Mouse (Mus musculus): ENCODE results near the gene Dhx9. TPM values are rescaled to one million over a fixed set of nuclear protein-coding genes. Genes with fewer than 3 reads are reported as not detected.
"Not testable (repeated sequence)": the region's sequence is repeated elsewhere in the genome, so short reads cannot be mapped to it uniquely, and the experiment has no call there.

The Dhx9 gene
- total RNA-seq, 2 experiments from 2014 or later, result 127 to 134 TPM

DNA sequence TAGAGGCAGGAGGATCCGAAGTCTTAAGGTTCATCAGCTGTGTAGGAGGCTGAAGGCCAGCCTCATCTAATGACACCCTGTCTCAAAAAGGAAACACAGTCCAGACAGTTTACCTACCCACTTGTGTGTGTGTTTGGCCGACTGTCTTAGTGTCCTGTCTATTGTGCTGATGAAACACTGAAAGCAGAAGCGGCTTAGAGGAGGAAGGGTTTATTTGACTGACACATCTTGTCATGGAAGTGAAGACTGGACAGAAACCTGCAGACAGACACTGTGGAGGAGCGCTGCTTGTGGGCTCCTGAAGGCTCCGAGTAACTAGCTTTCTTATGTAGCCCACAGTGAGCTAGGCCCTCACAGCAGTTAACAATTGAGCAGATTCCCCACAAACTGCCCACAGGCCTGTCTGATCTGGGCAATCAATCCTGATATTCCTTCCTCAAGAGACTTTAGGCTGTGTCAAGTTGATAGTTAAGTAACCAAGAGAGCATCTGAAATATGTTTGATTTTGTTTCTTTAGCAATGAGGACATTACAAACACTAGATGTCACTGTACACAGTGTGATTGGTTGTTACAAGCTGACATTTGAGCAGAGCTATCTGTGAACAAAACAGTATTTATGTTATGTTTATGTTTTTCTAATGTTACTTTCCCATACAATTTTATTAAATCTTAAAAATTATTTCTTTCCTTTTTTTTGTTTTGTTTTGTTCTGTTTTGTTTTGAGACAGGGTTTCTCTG lies 53.4 kb downstream of the Dhx9 start:
- no peak for DNase-seq (ENCODE audit: extremely low spot score in 1 of 2, low spot score in 2 of 2)
- intact Hi-C loops (cut with DNase I), result no loop called here

DNA sequence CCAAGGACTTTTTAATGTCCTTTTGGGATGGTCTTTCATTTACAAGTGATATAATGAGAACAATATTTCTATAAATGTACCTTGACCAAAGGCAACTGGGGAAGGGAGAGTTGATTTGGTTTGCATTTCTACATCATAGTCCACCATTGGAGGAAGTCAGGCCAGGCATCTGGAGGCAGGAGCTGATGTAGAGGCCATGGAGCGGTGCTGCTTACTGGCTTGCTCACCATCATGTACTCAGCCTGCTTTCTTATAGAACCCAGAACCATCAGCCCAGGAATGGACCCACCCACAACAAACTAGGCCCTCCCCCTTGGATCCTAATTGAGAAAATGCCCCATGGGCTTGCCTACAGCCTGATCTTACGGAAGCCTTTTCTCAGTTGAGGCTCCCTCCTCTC lies 55.1 kb downstream of the Dhx9 start:
- DNase-seq (ENCODE audit: extremely low spot score in 1 of 2, low spot score in 2 of 2), result no peak

DNA sequence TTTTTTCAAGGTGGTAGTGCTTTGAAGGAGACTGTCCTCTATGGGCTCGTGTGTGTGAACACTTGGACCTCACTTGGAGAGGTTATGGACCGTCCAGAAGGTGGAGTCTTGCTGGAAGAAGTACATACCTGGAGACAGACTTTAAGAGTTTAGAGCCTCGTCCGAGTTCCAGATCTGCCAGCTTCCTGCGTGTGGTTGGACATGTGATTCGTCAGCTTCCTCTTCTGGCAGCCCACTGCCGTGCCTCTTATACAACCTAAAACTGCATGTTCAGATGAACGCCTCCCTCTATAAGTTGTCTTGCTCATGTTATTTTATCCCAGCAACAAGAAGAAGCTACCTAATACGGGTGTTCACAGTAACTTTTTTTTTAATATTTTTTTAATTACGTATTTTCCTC lies 55.8 kb downstream of the Dhx9 start:
- intact Hi-C loops (cut with DNase I), result no loop called here
- no peak for DNase-seq (ENCODE audit: extremely low spot score in 1 of 2, low spot score in 2 of 2)

More for the DNA sequence above, 55.1 kb downstream of the Dhx9 start:
- intact Hi-C loops (cut with DNase I), result no loop called here

DNA sequence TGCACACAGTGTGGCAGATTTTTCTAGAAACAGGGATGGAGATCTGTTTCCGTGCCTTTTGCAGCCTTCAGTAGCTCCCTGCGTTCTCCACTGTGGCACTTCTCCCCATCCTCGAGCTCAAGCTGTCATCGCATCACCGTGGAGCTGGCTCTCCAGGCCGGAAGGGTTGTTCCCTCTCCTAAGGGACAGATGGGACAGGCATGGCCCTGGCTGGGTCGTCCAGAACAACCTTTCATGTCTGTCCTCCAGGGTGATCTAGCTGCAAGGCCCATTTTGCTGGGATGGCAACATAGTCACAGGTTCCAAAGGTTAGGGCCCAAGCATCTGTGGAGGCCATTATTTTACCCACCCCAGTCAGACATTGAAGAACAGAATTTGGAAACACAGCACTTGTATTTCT lies 56.3 kb downstream of the Dhx9 start:
- intact Hi-C loops (cut with DNase I), result no loop called here
- DNase-seq (ENCODE audit: extremely low spot score in 1 of 2, low spot score in 2 of 2), result no peak

DNA sequence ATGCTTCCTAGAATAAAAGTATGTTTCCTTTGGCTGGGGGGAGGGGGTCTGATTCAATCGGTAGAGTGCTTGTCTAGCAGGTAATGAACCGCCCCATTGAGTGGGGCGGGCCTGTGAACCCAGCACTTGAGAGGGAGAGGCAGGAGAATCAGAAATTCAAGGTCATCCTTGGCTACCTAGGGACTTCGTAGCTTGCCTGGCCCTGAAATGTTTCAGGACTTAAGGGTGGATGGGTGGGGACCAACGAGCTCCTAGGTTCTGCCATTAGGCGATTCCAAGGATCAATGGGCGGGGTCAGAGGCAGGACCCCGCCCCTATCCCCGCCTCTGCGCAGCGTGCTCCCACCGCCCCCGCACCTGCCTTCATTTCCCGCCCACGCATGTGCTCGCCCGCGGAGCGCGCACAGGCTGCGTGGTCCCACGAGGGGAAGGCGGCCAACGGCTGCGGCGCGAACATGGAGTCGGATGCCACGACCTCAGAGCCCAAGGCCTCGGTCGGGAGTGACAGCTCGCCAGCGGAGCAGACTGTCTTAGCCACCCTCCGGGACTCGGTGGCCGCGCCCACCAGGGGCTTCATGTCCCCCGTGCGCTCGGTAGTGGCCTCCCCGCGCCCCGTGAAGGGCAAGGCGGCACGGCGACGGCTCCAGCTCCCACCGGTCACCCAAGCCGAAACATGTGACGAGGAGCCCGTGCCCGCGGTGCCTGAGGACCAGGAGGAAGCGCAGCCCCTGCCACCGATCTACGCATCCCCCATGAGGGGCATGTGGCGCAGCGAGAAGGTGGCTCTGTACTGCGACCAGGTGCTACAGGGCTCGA lies 62.5 kb downstream of the Dhx9 start, which contains the start of gene Shcbp1l:
Gene Shcbp1l, plus strand, starts transcription at position 393 of the 815 bp plus-strand sequence.
- intact Hi-C loops (cut with DNase I), result no loop called here
- peak; percentile 69 to 89 for DNase-seq (ENCODE audit: extremely low spot score in 1 of 2, low spot score in 2 of 2)

DNA sequence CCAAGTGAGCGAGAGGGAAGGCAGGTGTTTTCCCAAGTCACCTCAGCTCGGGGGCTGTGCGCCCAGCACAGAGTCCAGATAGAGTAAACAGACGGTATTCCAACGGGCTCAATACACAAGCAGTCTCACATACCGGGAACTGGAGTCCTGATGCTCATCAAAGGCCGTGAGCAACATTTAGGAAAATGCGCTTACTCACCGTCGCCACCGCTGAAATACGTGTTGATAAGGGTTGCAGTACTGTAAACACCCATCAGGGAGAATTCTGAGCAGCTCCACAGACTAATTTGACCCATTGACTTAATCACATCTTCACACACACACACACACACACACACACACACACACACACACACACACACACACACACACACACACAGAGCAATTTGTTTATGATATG lies 63.2 kb downstream of the Dhx9 start:
- no peak for DNase-seq (ENCODE audit: extremely low spot score in 1 of 2, low spot score in 2 of 2)
- intact Hi-C loops (cut with DNase I), result no loop called here

DNA sequence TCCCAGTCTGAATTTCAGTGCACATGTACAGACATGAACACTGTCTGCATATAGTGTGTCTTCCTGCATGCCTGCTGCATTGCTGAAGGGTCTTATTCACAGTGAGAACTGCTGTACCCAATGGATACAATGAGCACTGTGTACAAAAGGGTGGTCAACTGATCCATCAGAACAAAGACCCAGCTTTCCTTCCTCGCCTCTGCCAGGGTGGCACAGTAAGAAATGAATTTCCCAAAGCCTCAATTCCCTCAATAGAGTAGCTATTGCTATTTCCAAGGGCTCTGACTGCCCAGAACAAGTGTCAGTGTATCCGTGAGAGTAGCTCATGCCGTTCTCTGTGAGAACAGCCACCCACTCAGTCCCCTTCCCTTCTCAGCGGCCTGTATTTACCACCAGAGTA lies 69.7 kb downstream of the Dhx9 start:
- intact Hi-C loops (cut with DNase I), result not testable (repeated sequence)
- peak in 1 of 2 experiments; percentile 17 for DNase-seq (ENCODE audit: extremely low spot score in 1 of 2, low spot score in 2 of 2)

DNA sequence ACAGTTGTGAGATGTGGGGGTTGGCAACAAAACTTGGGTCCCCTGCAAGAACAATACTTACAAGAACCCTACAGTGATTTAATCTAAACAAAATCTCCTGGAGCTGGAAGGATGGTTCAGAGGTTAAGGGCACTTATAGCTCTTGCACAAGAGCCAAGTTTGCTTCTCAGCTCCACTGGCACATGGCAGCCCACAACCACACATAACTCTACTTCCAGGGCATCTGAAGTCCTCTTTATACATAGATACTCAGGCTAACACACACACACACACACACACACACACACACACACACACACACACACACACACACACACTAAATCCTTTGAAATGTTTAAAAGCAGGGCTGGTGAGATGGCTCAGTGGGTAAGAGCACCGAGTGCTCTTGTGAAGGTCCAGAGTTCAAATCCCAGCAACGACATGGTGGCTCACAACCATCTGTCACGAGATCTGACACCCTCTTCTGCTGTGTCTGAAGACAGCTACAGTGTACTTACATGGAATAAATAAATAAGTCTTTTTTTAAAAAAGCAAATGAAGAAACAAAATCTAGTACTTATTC lies 71.1 kb downstream of the Dhx9 start:
- intact Hi-C loops (cut with DNase I); DNase-seq (ENCODE audit: extremely low spot score in 1 of 2, low spot score in 2 of 2): not testable (repeated sequence)

DNA sequence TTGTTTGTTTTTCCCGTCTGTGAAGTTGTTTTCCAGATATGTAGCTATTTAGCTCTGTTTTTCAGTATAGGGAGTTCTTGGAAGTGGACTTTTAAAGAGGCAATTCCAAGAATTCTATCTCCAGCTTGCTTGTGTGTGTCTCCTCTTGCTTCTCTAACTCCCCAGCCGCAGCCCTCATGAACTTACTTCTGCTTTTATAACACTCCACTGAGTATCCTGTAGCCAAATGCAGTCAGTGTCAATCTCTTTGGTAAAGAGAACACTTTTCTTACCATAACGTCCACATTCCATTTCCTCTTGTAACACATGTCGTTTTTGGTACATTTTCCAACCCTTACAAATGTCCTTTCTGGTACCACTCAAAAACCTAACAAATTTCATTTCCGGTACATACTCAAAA lies 71.7 kb downstream of the Dhx9 start:
- intact Hi-C loops (cut with DNase I); DNase-seq (ENCODE audit: extremely low spot score in 1 of 2, low spot score in 2 of 2): not testable (repeated sequence)

DNA sequence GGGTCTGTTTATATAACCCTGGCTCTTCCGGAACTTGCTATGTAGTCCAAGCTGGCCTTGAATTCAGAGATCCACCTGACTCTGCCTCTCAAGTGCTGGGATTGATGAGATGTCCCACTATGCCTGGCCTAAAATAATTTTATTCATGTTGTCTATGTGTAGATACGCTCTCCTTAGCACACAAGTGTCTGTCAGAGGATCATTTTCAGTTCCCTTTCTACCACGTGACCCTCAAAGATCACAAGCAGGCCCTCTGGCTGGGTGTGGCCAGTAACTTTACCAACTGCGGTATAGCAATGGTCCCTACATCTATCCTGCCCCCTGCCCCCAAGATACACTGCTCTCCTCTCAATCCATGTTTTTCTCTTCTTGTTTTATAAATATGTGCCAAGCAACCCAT lies 72.5 kb downstream of the Dhx9 start:
- intact Hi-C loops (cut with DNase I), result no loop called here
- DNase-seq (ENCODE audit: extremely low spot score in 1 of 2, low spot score in 2 of 2), result peak; percentile 20 to 67

DNA sequence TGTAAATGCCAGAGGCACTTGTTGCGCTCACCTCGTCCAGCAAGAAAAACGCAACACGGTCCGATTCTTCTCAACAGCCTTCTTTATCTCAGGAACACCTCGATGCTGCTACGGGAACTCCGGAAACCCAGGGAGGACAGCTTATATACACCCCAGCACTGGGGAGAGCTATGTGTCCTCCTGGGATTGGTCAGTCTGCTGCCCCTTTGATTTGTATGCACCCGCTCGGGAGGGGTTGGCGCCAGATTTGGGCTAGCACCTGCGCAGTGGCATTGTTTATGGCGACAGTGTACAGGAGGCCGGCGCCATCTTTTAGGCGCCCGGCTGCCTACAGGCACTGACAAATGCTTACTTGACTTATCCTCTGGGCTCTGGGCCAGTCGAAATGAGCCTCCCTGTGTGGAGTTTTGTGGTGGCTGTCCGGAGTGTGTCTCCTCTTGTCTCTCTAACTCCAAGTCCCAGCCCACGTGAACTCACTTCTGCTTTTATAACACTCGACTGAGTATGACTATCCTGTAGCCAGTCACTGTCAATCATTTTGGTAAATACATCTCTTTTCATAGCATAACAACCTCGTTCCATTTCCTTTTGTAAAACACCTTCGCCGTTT lies 73.2 kb downstream of the Dhx9 start:
- intact Hi-C loops (cut with DNase I), result not testable (repeated sequence)
- peak; percentile 79 to 87 for DNase-seq (ENCODE audit: extremely low spot score in 1 of 2, low spot score in 2 of 2)

DNA sequence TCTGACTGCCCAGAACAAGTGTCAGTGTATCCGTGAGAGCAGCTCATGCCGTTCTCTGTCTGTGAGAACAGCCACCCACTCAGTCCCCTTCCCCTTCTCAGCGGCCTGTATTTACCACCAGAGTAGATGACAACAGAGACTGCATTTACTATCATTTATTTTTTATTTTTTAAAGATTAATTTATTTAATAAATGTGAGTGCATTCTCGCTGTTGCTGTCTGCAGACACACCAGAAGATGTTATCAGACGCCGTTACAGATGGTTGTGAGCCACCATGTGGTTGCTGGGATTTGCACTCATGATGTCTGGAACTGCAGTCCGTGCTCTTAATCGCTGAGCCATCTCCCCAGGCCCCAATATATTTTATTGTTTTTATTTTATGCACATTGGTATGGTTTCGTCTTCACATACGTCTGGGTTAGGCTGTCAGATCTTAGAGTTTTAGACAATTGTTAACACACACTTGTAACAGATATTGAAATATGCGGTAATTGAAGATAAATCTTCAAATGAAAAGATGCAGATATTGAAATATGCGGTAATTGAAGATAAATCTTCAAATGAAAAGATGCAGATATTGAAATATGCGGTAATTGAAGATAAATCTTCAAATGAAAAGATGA lies 74.0 kb downstream of the Dhx9 start:
- DNase-seq (ENCODE audit: extremely low spot score in 1 of 2, low spot score in 2 of 2), result peak in 1 of 2 experiments; percentile 42
- intact Hi-C loops (cut with DNase I), result not testable (repeated sequence)

DNA sequence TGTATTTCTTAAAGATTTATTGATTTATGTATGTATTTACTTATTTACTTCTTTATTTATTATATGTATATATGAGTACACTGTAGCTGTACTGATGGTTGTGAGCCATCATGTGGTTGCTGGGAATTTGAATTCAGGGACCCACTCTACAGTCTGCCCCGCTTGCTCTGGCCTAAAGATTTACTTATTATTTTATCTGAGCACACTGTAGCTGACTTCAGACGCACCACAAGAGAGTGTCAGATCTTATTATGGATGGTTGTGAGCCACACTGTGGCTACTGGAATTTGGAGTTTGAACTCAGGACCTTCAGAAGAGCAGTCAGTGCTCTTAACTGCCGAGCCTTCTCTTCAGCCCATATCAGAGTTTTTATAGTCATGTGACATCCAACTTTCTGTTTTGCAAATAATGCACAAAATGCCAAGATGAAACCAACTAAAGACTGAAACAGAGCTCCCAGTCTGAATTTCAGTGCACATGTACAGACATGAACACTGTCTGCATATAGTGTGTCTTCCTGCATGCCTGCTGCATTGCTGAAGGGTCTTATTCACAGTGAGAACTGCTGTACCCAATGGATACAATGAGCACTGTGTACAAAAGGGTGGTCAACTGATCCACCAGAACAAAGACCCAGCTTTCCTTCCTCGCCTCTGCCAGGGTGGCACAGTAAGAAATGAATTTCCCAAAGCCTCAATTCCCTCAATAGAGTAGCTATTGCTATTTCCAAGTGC lies 74.6 kb downstream of the Dhx9 start:
- DNase-seq (ENCODE audit: extremely low spot score in 1 of 2, low spot score in 2 of 2); intact Hi-C loops (cut with DNase I): not testable (repeated sequence)

DNA sequence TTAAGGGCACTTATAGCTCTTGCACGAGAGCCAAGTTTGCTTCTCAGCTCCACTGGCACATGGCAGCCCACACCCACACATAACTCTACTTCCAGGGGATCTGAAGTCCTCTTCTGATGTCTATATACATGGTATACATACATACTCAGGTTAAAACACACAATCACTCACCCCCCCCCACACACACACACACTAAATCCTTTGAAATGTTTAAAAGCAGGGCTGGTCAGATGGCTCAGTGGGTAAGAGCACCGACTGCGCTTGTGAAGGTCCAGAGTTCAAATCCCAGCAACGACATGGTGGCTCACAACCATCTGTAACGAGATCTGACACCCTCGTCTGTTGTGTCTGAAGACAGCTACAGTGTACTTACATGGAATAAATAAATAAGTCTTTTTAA lies 75.7 kb downstream of the Dhx9 start:
- intact Hi-C loops (cut with DNase I), result no loop called here
- DNase-seq (ENCODE audit: extremely low spot score in 1 of 2, low spot score in 2 of 2), result no peak

DNA sequence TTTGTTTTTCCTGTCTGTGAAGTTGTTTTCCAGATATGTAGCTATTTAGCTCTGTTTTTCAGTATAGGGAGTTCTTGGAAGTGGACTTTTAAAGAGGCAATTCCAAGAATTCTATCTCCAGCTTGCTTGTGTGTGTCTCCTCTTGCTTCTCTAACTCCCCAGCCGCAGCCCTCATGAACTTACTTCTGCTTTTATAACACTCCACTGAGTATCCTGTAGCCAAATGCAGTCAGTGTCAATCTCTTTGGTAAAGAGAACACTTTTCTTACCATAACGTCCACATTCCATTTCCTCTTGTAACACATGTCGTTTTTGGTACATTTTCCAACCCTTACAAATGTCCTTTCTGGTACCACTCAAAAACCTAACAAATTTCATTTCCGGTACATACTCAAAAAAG lies 76.5 kb downstream of the Dhx9 start:
- intact Hi-C loops (cut with DNase I); DNase-seq (ENCODE audit: extremely low spot score in 1 of 2, low spot score in 2 of 2): not testable (repeated sequence)

DNA sequence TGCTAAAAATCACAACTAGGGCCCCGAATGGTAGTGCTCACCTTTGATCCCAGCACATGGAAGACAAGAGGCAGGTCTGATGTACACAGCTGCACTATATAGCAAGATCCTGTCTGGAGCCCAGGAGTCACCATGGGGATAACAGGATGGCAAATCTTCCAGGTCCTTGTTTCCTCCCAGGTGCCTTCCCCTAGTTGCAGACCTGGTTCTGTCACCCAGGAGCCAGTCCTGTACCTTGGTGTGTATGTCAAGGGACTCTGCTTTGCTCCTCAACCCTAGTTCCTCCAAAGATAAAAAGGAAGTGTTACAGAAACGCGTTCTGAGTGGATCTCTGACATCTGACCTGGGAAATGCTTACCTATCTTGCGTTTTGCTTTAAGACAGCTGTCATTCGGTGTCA lies 79.2 kb downstream of the Dhx9 start:
- DNase-seq (ENCODE audit: extremely low spot score in 1 of 2, low spot score in 2 of 2); intact Hi-C loops (cut with DNase I): not testable (repeated sequence)

DNA sequence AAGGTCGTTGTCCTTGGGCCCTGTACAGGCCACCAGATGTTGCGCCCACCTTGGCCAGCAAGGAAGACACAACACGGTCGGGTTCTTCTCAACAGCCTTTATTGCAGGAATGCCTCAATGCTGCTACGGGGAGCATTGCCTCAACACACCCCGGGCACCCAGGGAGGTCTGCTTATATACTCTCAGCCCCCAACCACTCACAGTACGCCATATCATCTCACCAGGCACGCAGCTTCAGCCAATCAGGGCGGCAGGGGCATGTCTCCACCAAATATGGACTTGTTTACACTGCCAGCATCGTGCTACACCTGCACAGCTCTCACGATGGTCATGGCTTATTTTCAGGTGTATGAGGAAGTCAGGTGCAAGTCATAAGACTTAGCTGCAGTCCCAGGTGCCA lies 79.8 kb downstream of the Dhx9 start:
- DNase-seq (ENCODE audit: extremely low spot score in 1 of 2, low spot score in 2 of 2); intact Hi-C loops (cut with DNase I): not testable (repeated sequence)

All from left cerebral cortex, postnatal 10 days (tissue).